Mouse (Mus musculus): ENCODE results near the gene Wwox.

DNA sequence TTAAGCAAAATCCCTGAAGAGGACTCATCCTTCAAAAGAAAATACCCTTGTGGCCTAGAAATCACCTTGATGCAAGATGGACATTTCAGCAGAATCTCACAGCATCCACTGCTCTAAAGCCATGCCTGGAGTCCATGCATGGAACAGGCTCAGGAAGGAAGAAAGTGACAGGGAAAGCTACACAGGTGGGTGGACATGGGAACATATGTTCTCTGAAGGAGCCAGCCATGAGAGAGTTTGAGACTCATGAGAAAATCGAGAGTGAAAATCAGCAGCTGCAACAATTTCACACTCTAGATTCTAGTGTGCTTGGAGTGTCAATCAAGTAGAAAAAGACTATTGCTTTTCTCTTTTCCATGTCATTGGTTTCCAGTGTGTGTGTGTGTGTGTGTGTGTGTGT, 896.9 kb downstream of the Wwox start:
- TF ChIP-seq ZNF384 (IDR thresholded peaks at IDR 0.05; ENCODE audit: low read depth, low read length) = no peak
- TF ChIP-seq CHD2 (IDR thresholded peaks at IDR 0.05; ENCODE audit: low read depth, low read length) = no peak

Measured in ES-E14 (cell line).